Mouse (Mus musculus) T-cell, adult 2 months (primary cell): ENCODE results near the gene Nlrx1.

Experiments
- DNase-seq: peaks from one replicate; pipeline ENCODE4 v3.0.0; 2022; ENCODE audit warnings: low spot score

Gene Nlrx1

DNA sequence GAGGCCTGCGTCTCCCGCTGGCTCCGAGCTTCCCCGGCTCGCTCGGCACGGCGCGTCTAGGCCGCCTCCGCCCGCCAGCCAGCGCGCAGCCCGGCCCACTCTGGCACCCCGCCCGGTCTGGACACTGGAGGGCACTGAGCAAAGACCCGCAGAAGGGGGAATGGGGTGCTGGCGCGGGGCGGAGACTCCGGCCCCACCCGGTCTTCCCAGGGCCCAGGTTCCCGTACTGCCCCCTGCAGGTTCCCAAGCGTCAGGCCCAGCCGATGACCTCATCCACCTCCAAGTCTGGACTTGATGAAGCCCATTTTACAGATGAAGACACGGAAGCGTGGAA is 405 bp downstream of the Nlrx1 start:
- peak; percentile 81 for DNase-seq

DNA sequence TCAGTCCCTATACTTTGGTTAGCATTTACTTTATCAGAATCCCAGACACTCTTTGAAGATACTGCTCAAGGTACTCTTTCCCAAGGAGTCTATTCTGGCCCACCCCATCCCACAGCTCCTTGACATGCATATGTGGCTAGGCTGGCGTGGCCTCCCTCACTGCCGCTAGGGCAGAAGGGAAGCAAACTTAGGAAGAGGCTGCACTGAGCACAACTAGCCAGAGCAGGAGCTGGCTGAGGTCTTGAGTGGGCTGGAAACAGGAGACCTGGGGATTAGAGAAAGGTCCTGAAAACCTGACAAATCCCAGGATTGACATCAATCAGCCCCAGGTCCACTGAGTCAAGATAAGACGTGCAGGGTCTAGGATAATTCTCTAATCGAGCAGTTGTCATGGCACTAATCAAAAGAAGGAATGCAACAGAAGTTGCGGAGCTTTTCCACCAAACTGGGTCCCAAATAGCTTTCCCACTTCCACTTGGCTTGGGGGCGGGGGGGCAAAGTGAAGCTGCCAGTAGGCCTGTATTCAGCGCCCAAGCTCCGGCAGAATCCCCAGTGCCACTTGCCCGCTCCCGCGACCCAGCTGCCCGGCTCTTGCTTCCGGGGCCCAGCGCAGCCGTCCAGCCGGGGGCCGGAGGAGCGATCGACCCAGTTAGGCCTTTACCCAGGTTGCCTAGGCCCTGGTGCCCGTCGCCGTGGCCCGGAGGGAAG is 926 bp downstream of the Nlrx1 start:
- no peak for DNase-seq

DNA sequence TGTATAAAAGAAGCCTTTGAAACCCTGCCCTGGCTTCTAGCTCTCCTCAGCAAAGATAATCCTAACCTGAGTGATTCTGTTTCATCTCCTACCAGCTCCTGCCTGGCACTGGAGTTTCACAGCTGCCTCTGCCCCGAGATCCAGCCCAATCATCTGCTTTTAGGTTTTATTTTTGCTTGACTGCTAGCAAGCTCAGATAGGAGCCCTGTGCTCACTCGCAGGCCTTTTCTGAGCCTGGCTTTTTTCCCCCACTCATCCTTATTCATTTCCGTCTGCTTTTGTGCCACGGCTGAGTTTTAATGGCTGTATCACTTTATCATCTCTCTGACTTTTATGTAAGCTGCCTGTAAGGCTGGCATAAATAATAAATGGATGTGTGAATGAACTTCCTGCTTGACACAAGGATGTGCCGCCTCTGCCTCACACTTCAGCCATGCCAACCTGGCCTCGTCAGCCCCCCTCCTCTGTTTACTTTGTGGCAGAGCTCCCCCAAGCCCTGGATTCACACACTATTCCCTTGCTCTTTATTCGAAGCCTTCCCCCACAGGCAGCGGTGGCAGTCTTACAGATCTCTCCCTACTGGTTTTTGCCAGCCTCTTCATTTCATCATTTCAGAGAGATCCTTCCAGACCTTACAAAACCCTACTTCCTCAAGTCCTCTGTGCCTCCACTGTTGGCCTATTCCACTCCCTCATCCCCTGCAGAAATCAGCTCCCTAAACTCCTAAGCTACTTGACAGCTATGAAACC is 1.7 kb downstream of the Nlrx1 start:
- DNase-seq, result no peak

DNA sequence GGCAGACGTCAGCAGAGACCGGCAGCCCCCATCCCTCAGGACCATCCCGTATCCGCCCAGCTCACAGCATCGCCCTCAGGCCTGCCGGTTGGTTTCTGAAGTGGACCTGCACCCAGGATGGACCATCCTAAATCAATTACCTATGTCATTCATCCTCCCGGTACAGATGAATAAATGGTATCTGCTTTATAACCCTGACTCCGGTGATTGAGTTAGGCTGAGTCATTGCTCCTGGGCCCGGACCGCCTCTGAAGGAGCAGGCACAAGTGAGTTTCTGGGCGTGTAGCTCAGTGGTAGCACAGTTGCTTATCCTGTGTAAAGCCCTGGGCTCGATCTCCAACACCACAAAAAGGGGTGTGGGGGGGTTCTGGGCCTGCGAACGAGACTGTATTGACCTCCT is 7.0 kb downstream of the Nlrx1 start:
- no peak for DNase-seq

DNA sequence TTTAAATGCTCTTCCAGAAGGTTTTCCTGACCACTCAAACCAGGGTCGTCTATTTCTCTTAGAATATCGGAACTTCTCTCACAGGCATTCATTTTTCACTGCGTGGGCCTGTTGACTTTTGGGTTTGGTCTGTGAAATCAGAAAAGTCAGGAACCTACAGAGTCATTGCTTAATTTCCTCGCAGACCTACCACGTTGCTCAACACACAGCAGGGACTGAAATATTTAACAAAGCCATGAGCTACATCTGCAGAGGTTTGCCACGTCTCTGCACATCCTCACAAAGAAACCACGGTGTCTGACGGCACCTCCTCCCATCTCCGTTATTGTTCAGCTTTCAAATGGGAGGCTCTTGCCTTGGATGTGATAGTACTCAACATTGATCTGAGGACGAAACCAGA is 9.4 kb downstream of the Nlrx1 start:
- no peak for DNase-seq

DNA sequence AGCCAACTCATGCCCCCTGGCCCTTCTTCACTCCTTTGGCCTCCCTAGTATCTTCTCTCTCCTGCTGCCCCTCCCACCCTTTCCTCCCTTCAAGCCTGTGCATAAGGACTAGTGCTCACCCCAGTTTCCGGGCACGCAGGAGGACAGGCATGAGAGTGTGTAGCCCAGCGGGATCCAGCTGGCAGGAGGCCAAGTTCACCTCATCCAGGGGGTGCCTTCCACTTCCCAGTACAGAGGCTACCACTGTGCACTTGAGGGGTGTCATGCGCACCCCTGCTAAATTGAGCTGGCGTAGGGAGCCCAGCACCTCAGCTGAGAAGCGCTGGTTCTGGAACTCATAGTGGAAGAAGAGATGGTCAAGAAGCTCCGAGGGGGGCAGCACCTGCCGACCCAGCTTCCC is 12.2 kb downstream of the Nlrx1 start:
- no peak for DNase-seq

DNA sequence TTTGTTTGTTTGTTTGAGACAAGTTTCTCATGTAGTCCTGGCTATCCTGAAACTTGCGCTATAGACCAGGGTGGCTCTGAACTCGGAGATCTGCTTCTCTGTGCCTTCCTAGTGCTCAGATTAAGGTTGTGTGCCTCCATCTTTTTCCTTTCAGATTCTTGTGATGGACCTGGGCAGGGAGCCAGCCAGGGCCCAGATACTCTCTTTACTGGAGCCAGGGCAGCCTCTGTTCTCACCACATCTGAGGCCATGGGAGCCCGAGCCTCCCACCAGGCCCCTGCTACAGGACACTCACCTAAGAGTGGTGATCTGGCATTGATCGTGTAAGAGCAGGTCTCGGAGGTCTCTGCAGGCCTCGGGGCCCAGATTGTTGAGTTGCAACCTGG is 13.3 kb downstream of the Nlrx1 start:
- no peak for DNase-seq

DNA sequence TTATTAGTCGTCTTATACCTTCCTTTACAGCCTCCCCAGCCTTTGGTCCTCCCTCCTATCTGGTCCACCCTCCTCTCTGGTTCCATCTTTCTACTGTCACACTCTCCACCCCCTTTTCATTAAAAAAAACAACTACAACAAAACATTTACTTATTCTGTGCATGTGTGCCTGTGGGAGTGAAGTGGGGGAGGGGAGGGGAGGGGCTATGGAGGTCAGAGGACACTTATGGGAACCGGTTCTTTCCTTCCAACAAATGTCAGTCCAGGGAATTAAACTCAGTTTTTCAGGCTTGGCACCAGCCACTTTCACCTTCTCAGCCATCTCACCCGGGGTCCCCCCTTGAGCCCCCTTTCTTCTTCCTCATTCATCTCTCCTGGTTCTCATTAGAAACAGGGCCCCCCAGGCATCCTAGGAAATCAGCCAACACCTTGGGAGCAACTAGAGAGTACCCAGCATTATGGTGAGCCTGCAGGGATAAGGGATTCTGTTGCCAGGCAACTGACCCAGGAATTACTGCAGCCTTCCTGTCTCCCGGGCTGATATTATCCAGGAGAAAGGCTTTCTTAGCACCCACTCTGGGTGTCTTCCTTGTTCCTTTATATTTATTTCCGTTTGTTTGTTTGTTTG is 13.8 kb downstream of the Nlrx1 start:
- DNase-seq, result no peak

DNA sequence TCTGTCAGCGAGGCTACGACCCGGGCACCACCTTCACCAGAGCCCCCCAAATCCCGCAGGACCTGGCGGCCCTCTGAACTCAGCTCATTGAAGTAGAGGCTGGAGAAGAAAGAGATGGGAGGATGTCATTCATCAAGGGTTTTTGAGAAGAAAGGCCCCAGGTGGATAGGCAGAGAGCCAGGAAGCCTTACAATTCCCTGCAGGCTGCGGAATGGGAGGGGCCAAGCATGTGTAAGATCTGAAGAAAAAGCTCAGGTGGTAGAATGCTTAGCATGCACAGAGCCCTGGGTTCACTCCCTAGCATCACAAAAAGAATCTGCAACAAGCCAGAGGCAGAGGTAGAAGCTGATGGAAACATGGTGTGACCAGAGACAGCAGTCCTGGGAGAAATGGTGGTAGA is 15.0 kb downstream of the Nlrx1 start:
- peak; percentile 22 for DNase-seq

DNA sequence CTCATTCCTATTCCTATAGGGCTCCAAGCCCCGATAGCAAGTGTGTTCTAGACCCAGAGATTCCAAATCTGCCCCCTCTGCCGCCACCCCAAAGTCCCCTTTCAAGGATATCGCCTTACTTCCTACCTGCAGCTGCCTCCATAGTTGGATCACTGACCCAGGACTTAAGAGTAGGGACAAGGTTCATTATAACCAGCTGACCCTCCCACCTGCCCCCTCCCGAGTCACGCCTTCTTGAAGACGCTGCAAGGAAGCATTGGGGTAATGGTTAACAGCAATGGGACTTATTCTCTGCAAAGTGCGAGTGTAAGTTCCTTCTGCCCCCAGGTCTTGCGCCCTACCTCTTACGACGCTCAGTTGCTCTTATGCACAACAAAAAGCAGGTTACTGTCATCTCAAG is 17.1 kb downstream of the Nlrx1 start, which contains the start of gene Pdzd3:
Pdzd3 (minus strand) TSS at position 158 of the 400 bp plus-strand sequence.
- DNase-seq, result no peak

DNA sequence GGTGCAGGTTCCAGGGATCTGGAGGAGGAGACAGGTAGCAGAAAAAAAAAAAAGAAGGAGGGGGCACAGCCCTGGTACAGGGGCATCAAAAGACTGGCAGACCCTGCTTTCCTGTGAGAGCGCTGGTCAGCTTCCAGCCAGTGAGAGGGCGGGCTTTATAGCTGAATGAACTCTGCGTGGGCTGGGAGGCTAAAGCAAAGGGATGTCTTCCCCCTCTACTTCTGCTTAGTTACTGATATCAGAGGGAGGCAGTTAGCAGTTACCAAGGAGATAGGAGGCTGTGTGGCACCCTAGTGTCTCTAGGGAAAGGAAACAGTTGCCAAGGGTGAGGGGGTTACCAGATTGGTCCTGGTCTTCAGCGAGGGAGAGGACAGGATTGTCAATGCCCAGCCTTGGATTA is 18.0 kb downstream of the Nlrx1 start:
- DNase-seq, result no peak

DNA sequence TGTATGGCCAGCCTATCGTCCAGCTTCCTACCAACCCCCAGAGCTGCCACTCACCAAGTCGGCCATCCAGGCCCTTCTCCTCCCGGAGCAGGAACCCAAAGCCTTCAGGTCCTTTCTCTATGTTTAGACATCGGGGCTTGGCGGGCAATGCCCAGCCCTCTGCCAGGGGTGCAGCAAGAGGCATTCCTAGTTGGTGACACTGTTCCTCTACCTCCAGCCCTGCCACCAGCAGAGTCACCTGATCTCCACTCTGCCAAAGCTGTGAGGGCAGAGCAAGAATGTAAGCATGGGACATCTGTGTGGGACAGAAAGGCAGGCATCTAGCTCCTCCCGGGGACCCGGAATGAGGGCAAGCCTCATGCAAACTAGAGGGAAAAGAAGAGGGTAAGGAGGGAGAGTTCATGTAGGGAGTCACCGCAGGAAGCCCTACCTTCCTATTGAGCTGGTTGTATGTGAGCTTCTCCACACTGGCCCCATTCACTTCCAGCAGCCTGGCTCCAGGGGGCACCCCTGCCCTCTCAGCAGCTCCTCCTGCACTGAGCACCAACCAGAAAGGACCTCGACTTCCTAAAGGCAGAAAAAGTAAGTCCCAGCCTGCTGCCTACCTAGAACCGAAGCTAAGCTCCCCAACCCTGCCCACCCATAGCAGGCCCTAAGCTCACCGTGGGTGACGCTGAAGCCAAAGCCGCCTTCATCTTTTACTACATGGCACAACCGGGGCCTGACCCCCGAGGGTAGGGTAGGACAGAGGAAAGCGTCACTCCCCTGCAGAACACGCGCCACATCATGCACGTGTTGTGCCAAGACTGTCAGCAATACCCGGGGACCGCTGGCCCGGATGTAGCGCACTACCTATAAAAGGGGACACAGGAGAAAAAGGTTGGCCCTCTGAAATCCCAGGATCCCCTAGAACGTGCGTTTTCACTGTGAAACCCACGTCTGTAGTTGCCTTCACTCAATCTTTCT is 18.9 kb downstream of the Nlrx1 start:
- peak; percentile 41 for DNase-seq

DNA sequence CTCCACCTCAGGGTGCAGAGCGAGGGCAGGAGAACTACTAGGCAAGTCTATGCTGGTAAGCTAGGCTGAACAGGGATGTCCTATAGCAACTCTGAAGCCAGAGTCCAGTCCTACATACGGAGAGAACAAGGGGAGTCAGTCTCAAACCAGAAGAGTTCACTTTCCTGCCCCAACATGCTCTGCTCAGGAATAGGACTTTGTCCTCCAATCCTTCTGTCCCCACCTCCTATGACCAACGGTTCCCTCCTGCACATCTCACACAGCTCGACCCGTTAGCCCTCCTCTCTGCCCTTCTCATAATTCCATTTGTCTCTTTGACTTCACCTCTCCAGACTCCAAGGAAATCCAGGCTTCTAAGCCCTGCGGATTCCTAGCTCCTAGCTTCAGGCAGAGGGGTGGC is 20.5 kb downstream of the Nlrx1 start:
- DNase-seq, result no peak

DNA sequence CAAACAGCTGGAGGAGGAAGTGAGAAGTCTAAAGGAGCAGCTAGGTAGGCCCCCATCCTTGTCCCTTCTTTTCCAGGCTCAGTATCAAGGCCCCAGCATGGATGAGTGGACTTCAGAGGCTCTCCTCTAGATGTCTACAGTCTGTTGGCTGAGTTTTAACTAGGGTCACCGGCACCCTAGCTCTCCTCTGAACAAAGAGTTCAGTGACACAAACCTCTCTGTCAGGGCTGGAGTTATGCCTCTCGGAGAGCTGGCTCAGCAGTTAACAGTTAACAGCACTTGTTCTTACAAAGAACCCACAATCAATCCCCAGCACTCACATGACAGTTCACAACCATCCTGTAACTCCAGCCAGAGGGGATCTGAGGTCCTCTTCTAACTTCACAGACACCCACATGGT is 24.8 kb downstream of the Nlrx1 start:
- DNase-seq, result no peak

DNA sequence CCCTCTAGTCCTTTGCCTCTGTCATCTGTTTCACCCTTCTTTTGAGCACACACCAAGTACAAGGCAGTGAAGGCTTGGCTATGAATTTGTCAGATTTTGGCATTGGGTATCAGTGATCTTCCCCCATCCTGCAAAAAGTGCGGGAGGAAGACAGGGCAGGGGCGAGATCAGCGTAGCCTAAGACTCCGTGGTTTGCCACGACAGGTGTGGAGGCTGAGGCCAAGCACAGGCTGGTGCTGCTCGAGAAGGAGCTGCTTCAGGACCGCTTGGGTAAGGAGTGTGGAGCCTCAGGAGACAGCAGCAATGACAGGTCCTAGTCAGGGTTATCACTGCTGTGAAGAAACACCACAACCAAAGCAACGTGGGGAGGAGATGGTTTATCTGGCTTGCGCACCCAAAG is 27.0 kb downstream of the Nlrx1 start:
- DNase-seq, result no peak

DNA sequence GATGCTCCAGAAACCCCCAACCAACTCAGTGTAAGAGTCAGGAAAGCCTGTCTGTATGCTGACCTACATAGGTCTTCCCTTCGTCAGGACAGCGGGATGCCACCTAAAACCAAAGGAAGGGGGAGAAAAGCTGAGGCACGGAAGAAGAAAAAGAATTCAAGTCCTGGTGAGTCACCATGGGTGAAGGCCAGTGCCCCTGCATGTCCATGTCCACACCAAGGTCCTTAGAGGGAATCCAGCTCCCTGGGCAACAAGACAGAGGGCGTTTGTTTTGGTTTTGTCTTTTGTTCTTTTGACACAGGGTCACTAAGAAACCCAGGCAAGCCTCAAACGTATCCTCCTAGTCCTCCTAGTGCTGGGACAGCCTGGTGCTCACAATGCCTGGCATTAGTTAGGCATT is 27.5 kb downstream of the Nlrx1 start:
- DNase-seq, result no peak

DNA sequence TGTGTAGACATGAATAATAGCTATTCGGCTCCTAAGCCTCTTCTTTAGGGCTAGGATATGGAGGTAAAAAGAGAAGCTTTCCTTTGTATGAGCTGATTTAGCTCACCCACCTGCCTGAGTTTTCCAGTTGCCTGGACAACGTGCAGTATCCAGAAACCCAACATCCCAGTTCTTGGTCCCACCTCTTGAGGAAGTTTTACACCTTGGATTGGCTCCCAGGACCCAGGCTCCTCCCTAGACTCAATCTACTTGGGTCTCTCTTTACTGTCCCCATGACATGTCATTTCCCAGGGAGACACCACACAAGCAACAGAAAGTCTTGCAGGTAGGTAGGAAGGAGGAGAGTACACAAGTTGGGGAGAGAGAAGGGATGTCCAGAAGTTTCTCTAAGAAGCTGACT is 28.0 kb downstream of the Nlrx1 start, which contains the start of gene Ccdc153:
Ccdc153 (plus strand) TSS at position 278 of the 400 bp plus-strand sequence.
- no peak for DNase-seq

DNA sequence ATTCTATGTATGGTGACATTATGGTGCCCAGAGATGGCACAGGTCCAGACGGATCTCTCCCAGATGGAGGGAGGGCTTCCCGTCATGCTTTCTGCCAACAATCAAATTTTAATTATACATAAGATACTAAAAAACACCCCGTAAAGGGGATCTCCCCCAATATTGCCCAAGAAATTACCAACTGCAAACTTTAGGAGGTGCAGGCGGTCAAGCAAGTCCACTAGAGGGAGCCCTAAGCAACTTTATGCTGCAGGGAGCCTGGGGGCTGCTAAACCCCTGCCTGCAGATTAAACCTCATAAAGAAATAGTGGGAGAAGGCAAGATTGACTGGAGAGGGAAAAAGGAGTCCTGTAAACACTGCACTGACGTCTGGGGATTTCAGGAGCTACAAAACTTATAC is 29.0 kb downstream of the Nlrx1 start:
- peak; percentile 61 for DNase-seq

DNA sequence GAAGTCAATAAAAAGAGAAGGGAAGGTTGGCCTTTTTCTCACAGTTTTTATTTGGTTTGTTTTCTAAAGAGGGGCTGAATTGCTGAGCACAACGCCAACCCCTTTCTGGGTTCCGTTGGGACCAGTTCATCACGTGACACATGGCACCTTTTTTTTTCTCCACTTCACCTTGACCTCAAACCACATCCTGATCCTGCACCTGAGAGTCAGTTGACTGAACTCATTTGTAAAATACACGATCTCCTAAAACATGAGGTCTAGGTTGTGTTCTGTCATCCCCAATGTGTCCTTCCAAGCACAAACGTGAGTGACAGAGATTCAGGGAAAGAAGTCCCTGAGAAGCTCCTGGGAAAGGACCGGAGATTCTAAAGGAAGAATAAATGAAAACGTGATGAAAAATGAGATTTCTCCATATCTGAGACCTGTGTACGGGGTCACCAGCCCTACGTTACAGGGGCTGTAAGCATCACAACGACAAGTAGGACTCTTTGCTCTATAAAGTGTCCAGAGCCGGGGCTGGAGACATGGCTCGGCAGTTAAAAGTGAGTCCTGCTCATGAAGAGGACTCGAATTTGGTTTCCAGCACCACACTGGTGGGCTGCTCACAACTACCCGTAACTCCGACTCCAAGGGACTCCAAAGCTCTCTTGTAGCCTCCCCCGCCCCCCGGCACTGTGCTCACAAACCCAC is 29.8 kb downstream of the Nlrx1 start:
- DNase-seq, result peak; percentile 85

DNA sequence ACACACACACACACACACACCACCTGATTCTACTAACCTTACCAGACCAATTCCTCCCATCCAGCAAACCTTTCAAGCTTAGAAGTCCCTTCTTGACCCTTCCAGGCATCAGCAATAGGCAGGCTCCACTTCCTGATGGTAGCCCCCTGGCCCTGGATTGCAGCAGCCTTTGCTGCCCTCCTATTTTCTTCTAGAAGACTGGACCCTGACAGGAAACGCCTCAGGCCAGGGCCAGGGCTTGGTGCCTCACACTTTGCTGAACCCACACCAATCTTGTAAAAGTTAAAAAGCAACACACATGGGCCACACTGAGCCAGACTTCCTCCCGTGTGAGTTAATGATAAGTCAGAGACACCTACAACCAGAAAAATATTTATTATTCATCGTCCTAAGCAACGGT is 31.3 kb downstream of the Nlrx1 start:
- no peak for DNase-seq

DNA sequence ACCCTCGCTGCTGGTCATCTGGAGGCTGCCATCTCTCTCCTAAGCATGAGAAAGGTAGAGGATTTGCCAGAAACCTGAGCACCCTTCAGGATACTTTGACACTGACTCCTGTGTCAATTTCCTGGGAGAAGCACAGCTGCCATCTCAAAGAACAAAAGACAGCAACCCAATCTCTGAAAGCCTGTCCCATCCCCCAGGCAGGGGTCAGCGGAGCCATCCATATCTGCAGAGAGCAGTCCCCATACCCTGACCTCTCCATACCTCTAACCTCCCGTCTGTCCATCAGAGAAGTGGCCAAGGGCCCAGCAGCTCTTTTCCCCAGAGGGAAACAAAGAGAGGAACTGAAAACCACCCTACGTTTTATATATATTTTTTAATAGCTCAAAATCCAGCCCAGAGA is 31.8 kb downstream of the Nlrx1 start:
- no peak for DNase-seq
